Mouse (Mus musculus) stomach, postnatal 0 days (tissue): ENCODE measurements around the gene Wdr63. TPM values are rescaled to one million over a fixed set of nuclear protein-coding genes. Genes with fewer than 3 reads are reported as not detected.

Experiments used
- ATAC-seq: fragments of 200-750 bp; cut with Nextera tagmentation; 2 replicates; pipeline ENCODE4 v1.8.0; 2017; ENCODE audit not compliant: low FRiP score, low TSS enrichment
- DNase-seq: peaks from one replicate; pipeline ENCODE4 v3.0.0-alpha.2; 2016; ENCODE audit warnings: low spot score
- H3K27ac ChIP-seq: fragments of 300-500 bp; sonication (generic); replicated peaks from 2 replicates; pipeline ENCODE4 v1.5.1; 2014; ENCODE audit warnings: mild to moderate bottlenecking, control low read depth
- H3K27me3 ChIP-seq: fragments of 300-500 bp; sonication (generic); 2 replicates; pipeline ENCODE4 v1.6.1; 2014; ENCODE audit warnings: low read length; ENCODE audit not compliant: control insufficient read depth, insufficient read depth
- H3K36me3 ChIP-seq: fragments of 300-500 bp; sonication (generic); 2 replicates; pipeline ENCODE4 v1.6.1; 2014; ENCODE audit warnings: low read length, mixed read lengths; ENCODE audit not compliant: control insufficient read depth, insufficient read depth
- H3K4me1 ChIP-seq: fragments of 300-500 bp; sonication (generic); replicated peaks from 2 replicates; pipeline ENCODE4 v1.6.1; 2014; ENCODE audit warnings: antibody characterized with exemption; ENCODE audit not compliant: control insufficient read depth, insufficient read depth
- H3K4me2 ChIP-seq: fragments of 300-500 bp; sonication (generic); replicated peaks from 2 replicates; pipeline ENCODE4 v1.6.1; 2014; ENCODE audit warnings: low read depth, mild to moderate bottlenecking, control low read depth, moderate library complexity
- H3K4me3 ChIP-seq: fragments of 300-500 bp; sonication (generic); 2 replicates; pipeline ENCODE4 v1.5.1; 2014; ENCODE audit warnings: low read depth, low read length, control low read depth
- H3K9ac ChIP-seq: fragments of 300-500 bp; sonication (generic); 2 replicates; pipeline ENCODE4 v1.6.1; 2014; ENCODE audit warnings: mild to moderate bottlenecking, low read length, control low read depth, mixed read lengths
- H3K9me3 ChIP-seq: fragments of 300-500 bp; sonication (generic); 2 replicates; pipeline ENCODE4 v1.6.1; 2016; ENCODE audit warnings: low read length; ENCODE audit not compliant: control insufficient read depth
- CTCF ChIP-seq: IDR thresholded peaks from 2 replicates; pipeline ENCODE4 v1.5.1; 2016; ENCODE audit warnings: antibody characterized with exemption, low read depth, mild to moderate bottlenecking, moderate library complexity
- EP300 ChIP-seq: optimal IDR thresholded peaks from 2 replicates; pipeline ENCODE3; 2016; ENCODE audit warnings: antibody characterized with exemption
- WGBS: fragments of 180-500 bp; shearing (Covaris S2); extraction: QIAGEN DNeasy Blood & Tissue Kit; methylation state at CpG from one replicate; pipeline ENCODE4 v1.1.7; 2014; 5-methylcytosine and 5-hydroxymethylcytosine counted together
- polyA plus RNA-seq: library from polyadenylated mRNA; unstranded; fragments of >200 nt; fragmentation: Nextera tagmentation; extraction: Ambion mirVana; gene quantifications from 2 replicates; pipeline ENCODE4 v1.2.1, GENCODE M21; 2015

The Wdr63 gene
- polyA plus RNA-seq, 1 experiment from 2014 or later, result 0.72 TPM

DNA sequence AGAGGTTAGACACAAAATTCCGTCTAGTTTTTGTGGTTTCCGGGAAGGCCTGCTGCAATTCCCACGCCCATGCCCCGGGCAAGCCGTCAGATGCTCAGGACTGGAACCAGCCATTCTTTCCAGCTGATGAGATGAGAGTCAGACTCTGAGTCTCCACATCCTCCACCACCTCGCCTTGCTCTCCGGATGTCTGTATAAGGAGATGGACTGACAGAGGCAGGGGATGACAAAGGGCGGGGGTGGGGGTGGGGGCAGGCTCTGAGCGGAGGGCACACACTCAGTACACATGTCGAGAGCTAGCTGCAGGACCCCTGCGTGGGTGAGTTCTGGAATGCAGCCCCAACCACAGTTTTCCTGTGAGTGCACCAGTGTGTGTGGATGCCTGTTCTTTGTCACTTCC lies 63.0 kb downstream of the Wdr63 start:
- no peak overlapping the region for H3K9ac ChIP-seq
- ATAC-seq (no peak), DNase-seq (no peak)
- H3K27ac ChIP-seq, result no peak overlapping the region
- H3K27me3 ChIP-seq, result no peaks in the 10 kb centered on the region
- no peak for TF ChIP-seq CTCF
- no peak for TF ChIP-seq EP300
- no peaks in the 10 kb centered on the region for H3K9me3 ChIP-seq
- no peak overlapping the region for H3K4me2 ChIP-seq
- H3K4me3 ChIP-seq, result no peak overlapping the region
- no peaks in the 10 kb centered on the region for H3K36me3 ChIP-seq
- H3K4me1 ChIP-seq, result no peaks in the 10 kb centered on the region; the same call in 1 of the 2 replicates
- WGBS, result 45% methylated on average over 11 of the region's 11 CpGs

DNA sequence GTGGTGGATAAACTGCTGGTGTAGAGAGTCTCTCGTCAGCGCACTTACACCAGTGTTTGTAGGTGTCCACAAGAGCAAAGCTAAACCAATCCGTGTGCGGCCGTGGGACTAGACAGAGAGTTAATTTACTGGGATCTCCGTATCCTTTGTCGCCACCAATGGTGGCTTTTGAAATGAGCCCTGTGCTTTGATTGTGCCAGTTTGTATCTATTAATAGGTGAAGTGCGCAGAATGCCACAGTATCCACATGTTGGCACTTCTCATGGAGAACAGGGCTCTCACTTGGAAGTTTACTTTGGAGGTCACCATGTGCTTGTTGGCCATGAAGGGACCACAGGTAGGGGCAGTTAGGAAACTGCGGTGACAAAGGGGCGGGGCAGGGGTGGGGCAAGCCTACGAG lies 66.5 kb downstream of the Wdr63 start:
- Histone ChIP-seq H3K27ac (no peak overlapping the region), H3K9ac (no peak overlapping the region), H3K9me3 (no peaks in the 10 kb centered on the region), H3K4me3 (no peak overlapping the region), H3K4me2 (no peak overlapping the region), H3K4me1 (no peaks in the 10 kb centered on the region), H3K27me3 (no peaks in the 10 kb centered on the region), H3K36me3 (no peaks in the 10 kb centered on the region)
- 87% methylated on average over 11 of the region's 11 CpGs for WGBS
- TF ChIP-seq CTCF, result no peak
- no peak for TF ChIP-seq EP300
- no peak for ATAC-seq
- DNase-seq, result no peak

DNA sequence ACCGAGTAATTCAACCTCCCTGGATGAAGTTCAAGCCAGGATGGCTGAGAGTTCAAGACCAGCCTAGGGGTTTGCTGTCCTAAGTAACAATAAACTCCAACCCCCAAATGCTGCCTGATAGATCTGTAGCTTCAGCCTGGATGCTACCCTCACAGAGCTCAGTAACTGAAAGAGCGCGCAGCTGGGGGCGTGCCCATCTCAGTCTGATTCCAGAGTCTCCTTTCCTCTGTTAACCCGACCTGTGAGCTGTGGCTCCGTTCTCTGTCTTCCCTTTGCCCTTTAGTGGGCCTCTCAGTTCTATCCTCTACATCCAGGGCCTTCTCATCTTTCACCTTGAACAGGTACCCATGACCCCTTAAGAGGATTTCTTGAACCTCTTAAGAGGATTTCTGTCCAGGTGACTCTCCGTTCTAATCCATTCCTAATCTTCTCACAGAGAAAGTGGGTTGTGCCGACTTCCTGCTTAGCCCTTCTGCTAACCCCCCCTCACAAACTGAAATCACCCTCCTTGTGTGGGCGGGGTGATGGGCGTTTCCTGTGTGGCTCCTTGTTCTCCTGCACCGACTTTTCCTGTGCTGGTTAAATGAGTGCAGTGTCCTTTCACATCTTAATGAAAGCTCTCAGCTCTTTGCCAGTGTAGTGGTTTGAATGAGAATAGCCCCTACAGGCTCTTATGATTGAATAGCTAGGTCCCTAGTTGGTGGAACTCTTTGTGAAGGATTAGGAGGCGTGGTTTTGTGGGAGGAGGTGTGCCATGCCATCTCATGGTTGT lies 68.6 kb downstream of the Wdr63 start:
- Histone ChIP-seq H3K9me3 (no peaks in the 10 kb centered on the region), H3K4me1 (no peaks in the 10 kb centered on the region), H3K27ac (no peak overlapping the region), H3K4me3 (no peak overlapping the region), H3K9ac (no peak overlapping the region), H3K4me2 (no peak overlapping the region), H3K36me3 (no peaks in the 10 kb centered on the region), H3K27me3 (no peaks in the 10 kb centered on the region)
- ATAC-seq (no peak), DNase-seq (no peak)
- 54% methylated on average over 12 of the region's 12 CpGs for WGBS
- TF ChIP-seq CTCF (no peak), EP300 (no peak)

DNA sequence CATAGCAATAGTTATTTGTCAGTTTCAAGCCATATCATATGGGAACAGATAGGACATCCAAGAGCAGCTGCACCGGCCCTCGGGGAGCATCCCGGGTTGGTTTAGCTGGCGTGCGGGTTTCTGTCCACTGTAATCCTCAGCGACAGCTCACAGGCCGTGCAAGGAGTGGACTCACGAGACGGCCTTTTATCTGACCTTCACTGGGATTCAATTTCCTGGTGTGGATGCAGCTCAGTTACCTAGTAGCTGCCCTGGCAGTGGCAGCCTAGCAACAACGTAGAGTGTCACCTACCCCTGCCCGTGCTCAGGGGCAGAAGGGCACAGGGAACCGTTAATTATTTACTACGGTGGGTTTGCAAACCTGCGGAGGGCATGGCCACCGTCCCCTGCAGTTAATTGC lies 70.0 kb downstream of the Wdr63 start:
- no peak overlapping the region for H3K4me2 ChIP-seq
- no peaks in the 10 kb centered on the region for H3K36me3 ChIP-seq
- no peak overlapping the region for H3K9ac ChIP-seq
- 36% methylated on average over 15 of the region's 15 CpGs for WGBS
- DNase-seq (no peak), ATAC-seq (peak; percentile 41; the same call in 1 of the 2 replicates)
- no peaks in the 10 kb centered on the region for H3K9me3 ChIP-seq
- TF ChIP-seq EP300 (no peak), CTCF (no peak)
- no peaks in the 10 kb centered on the region for H3K4me1 ChIP-seq
- no peak overlapping the region for H3K4me3 ChIP-seq
- H3K27me3 ChIP-seq, result no peaks in the 10 kb centered on the region
- H3K27ac ChIP-seq, result no peak overlapping the region

DNA sequence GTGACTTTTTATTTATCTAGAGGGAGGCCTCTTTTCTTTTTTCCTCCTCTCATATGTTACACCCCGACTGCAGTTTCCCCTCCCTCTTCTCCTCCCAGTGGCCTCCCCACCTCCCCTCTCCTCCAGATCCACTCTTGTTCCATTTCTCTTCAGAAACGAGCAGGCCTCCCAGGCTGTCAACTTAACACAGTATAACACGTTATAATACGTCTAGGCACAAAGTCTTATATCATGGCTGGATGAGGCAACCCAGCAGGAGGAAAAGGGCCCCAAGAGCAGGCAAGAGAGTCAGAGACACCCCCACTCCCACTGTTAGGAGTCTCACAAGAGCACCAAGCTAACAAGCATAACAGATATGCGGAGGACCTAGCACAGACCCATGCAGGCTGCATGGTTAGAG lies 75.0 kb downstream of the Wdr63 start:
- Histone ChIP-seq H3K27ac (no peak overlapping the region), H3K4me3 (no peak overlapping the region), H3K36me3 (no peaks in the 10 kb centered on the region), H3K4me1 (no peaks in the 10 kb centered on the region), H3K4me2 (no peak overlapping the region), H3K9me3 (no peaks in the 10 kb centered on the region), H3K27me3 (no peaks in the 10 kb centered on the region), H3K9ac (no peak overlapping the region)
- DNase-seq (no peak), ATAC-seq (no peak)
- WGBS, result 74% methylated on average over 5 of the region's 5 CpGs
- TF ChIP-seq CTCF (no peak), EP300 (no peak)

DNA sequence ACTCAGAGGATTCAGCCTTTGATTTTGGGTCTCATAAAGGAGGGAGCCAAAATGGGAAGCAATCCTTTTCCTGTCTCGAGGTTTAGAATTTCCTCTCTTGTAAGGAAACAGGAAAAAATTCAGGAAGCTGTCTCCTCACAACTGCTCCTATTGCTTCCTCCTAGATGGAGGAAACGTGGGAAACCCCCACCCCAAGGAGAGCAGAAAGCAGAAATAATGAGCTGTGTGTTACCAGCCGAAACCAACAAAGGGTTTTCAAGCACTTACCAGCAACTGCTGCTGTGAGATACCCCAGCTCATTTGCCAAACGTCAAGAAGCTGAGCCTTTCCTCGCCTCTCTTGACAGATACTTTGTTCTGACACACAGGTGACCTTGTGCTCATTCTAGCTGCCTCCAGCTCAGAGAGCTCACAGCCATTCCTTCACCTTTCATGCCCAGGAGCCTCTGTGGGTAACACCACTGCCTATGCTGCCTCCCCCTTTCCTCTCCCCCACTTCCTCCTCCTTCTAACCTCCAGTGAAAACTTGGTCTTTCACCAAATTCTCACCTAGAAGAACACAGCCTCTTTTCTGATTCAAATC lies 77.6 kb downstream of the Wdr63 start:
- Histone ChIP-seq H3K27me3 (no peaks in the 10 kb centered on the region), H3K27ac (no peak overlapping the region), H3K9me3 (no peaks in the 10 kb centered on the region), H3K4me3 (no peak overlapping the region), H3K36me3 (no peaks in the 10 kb centered on the region), H3K4me1 (no peaks in the 10 kb centered on the region), H3K4me2 (no peak overlapping the region), H3K9ac (no peak overlapping the region)
- WGBS, result 24% methylated on average over 5 of the region's 5 CpGs
- ATAC-seq, result no peak
- TF ChIP-seq EP300 (no peak), CTCF (no peak)
- DNase-seq, result no peak
